Mouse (Mus musculus): Measurements from ENCODE around the gene Gm49337. TPM values are rescaled to one million over a fixed set of nuclear protein-coding genes. Genes with fewer than 3 reads are reported as not detected.

The Gm49337 gene
- polyA plus RNA-seq, 1 experiment from 2014 or later: not detected

GRCm38 (mm10) chr4:116291561-116291960, 118.4 kb downstream of the Gm49337 start:
- H3K36me3 ChIP-seq: no peaks in the 10 kb centered on the region
- no peaks in the 10 kb centered on the region for H3K4me1 ChIP-seq
- H3K27ac ChIP-seq: no peak overlapping the region
- no peak overlapping the region for H3K9ac ChIP-seq
- no peaks in the 10 kb centered on the region for H3K27me3 ChIP-seq (replicated peaks)
- H3K9me3 ChIP-seq (replicated peaks): no peaks in the 10 kb centered on the region
- no peak for ATAC-seq
- H3K4me3 ChIP-seq: no peak overlapping the region
- no peak overlapping the region for H3K4me2 ChIP-seq
- WGBS (ENCODE audit: insufficient replicate concordance): 77% methylated on average over 6 of the region's 6 CpGs

GRCm38 (mm10) chr4:116293296-116293695, 120.1 kb downstream of the Gm49337 start:
- WGBS (ENCODE audit: insufficient replicate concordance): 67% methylated on average over 12 of the region's 12 CpGs
- Histone ChIP-seq H3K27ac (no peak overlapping the region), H3K4me2 (no peak overlapping the region), H3K9me3 (replicated peaks) (no peaks in the 10 kb centered on the region), H3K9ac (no peak overlapping the region), H3K27me3 (replicated peaks) (no peaks in the 10 kb centered on the region), H3K4me3 (no peak overlapping the region), H3K36me3 (no peaks in the 10 kb centered on the region), H3K4me1 (no peaks in the 10 kb centered on the region)
- peak; percentile 68 for ATAC-seq

GRCm38 (mm10) chr4:116300878-116301355, 127.7 kb downstream of the Gm49337 start:
- H3K36me3 ChIP-seq: no peaks in the 10 kb centered on the region
- no peak overlapping the region for H3K4me2 ChIP-seq
- WGBS (ENCODE audit: insufficient replicate concordance): 28% methylated on average over 4 of the region's 4 CpGs
- H3K4me1 ChIP-seq: no peaks in the 10 kb centered on the region
- no peak overlapping the region for H3K4me3 ChIP-seq
- peak; percentile 55; the same call in 1 of the 2 replicates for ATAC-seq
- no peaks in the 10 kb centered on the region for H3K9me3 ChIP-seq (replicated peaks)
- H3K27ac ChIP-seq: no peak overlapping the region
- H3K27me3 ChIP-seq (replicated peaks): no peaks in the 10 kb centered on the region
- H3K9ac ChIP-seq: no peak overlapping the region

GRCm38 (mm10) chr4:116304551-116304950, 131.4 kb downstream of the Gm49337 start:
- H3K4me3 ChIP-seq: no peak overlapping the region
- no peak for ATAC-seq
- H3K36me3 ChIP-seq: peaks cover 30% of the 10 kb centered on the region
- H3K4me1 ChIP-seq: no peaks in the 10 kb centered on the region
- no peaks in the 10 kb centered on the region for H3K9me3 ChIP-seq (replicated peaks)
- 20% methylated on average over 1 of the region's 1 CpGs for WGBS (ENCODE audit: insufficient replicate concordance)
- no peak overlapping the region for H3K27ac ChIP-seq
- H3K27me3 ChIP-seq (replicated peaks): no peaks in the 10 kb centered on the region
- no peak overlapping the region for H3K4me2 ChIP-seq
- no peak overlapping the region for H3K9ac ChIP-seq

- ATAC-seq: no peak
- Histone ChIP-seq H3K4me1 (no peaks in the 10 kb centered on the region), H3K27me3 (replicated peaks) (no peaks in the 10 kb centered on the region), H3K36me3 (peaks cover 81% of the 10 kb centered on the region), H3K4me3 (no peak overlapping the region), H3K9ac (no peak overlapping the region), H3K9me3 (replicated peaks) (no peaks in the 10 kb centered on the region), H3K27ac (no peak overlapping the region), H3K4me2 (no peak overlapping the region)
- 88% methylated on average over 4 of the region's 4 CpGs for WGBS (ENCODE audit: insufficient replicate concordance)
These were observed 144.4 kb downstream of the Gm49337 start for GRCm38 (mm10) chr4:116317575-116317974.

GRCm38 (mm10) chr4:116322127-116322526, 148.9 kb downstream of the Gm49337 start:
- Histone ChIP-seq H3K4me3 (no peak overlapping the region), H3K9ac (no peak overlapping the region), H3K36me3 (peaks cover 46% of the 10 kb centered on the region), H3K9me3 (replicated peaks) (no peaks in the 10 kb centered on the region), H3K4me1 (no peaks in the 10 kb centered on the region), H3K4me2 (no peak overlapping the region), H3K27ac (no peak overlapping the region), H3K27me3 (replicated peaks) (no peaks in the 10 kb centered on the region)
- ATAC-seq: no peak
- WGBS (ENCODE audit: insufficient replicate concordance): 82% methylated on average over 6 of the region's 6 CpGs

- H3K27ac ChIP-seq: no peak overlapping the region
- no peak overlapping the region for H3K9ac ChIP-seq
- H3K4me3 ChIP-seq: no peak overlapping the region
- no peak for ATAC-seq
- no peak overlapping the region for H3K4me2 ChIP-seq
- H3K4me1 ChIP-seq: no peaks in the 10 kb centered on the region
- WGBS (ENCODE audit: insufficient replicate concordance): 92% methylated on average over 3 of the region's 3 CpGs
- H3K27me3 ChIP-seq (replicated peaks): no peaks in the 10 kb centered on the region
- H3K36me3 ChIP-seq: peaks cover 38% of the 10 kb centered on the region
- no peaks in the 10 kb centered on the region for H3K9me3 ChIP-seq (replicated peaks)
These were observed 156.1 kb downstream of the Gm49337 start for GRCm38 (mm10) chr4:116329256-116329655.

GRCm38 (mm10) chr4:116336294-116336693, 163.1 kb downstream of the Gm49337 start:
- H3K27me3 ChIP-seq (replicated peaks): no peaks in the 10 kb centered on the region
- H3K36me3 ChIP-seq: 0 out of 2 replicates have a peak, but pooled peaks cover 4% of the 10 kb centered on the region
- ATAC-seq: no peak
- no peaks in the 10 kb centered on the region for H3K9me3 ChIP-seq (replicated peaks)
- no peak overlapping the region for H3K27ac ChIP-seq
- no peaks in the 10 kb centered on the region for H3K4me1 ChIP-seq
- H3K4me3 ChIP-seq: no peak overlapping the region
- WGBS (ENCODE audit: insufficient replicate concordance): 71% methylated on average over 1 of the region's 1 CpGs
- H3K9ac ChIP-seq: no peak overlapping the region
- no peak overlapping the region for H3K4me2 ChIP-seq

- H3K36me3 ChIP-seq: no peaks in the 10 kb centered on the region
- H3K27ac ChIP-seq: no peak overlapping the region
- H3K27me3 ChIP-seq (replicated peaks): no peaks in the 10 kb centered on the region
- no peak overlapping the region for H3K4me3 ChIP-seq
- no peak for ATAC-seq
- H3K4me2 ChIP-seq: no peak overlapping the region
- no peak overlapping the region for H3K9ac ChIP-seq
- H3K4me1 ChIP-seq: no peaks in the 10 kb centered on the region
- no peaks in the 10 kb centered on the region for H3K9me3 ChIP-seq (replicated peaks)
These were observed 168.9 kb downstream of the Gm49337 start for GRCm38 (mm10) chr4:116342119-116342518.

Other genes starting within 250 kb of the Gm49337 start
- not detected in 2 replicates for gene Dmbx1, start 233.5 kb upstream of the Gm49337 start, polyA plus RNA-seq (2016; fragmentation: Nextera tagmentation; extraction: Ambion mirVana)
- 3.9 and 4.2 TPM in 2 replicates for gene Faah, start 155.5 kb upstream of the Gm49337 start, polyA plus RNA-seq (2016; fragmentation: Nextera tagmentation; extraction: Ambion mirVana)
- 10.7 and 11.4 TPM in 2 replicates for gene Nsun4, start 119.5 kb upstream of the Gm49337 start, polyA plus RNA-seq (2016; fragmentation: Nextera tagmentation; extraction: Ambion mirVana)
- 326 and 344 TPM in 2 replicates for gene Uqcrh, start 98.3 kb upstream of the Gm49337 start, polyA plus RNA-seq (2016; fragmentation: Nextera tagmentation; extraction: Ambion mirVana)
- 42.2 and 43.7 TPM in 2 replicates for gene Lrrc41, start 98.1 kb upstream of the Gm49337 start, polyA plus RNA-seq (2016; fragmentation: Nextera tagmentation; extraction: Ambion mirVana)
- gene Rad54l, start 49.7 kb upstream of the Gm49337 start, polyA plus RNA-seq (2016; fragmentation: Nextera tagmentation; extraction: Ambion mirVana): 45.0 and 45.4 TPM in 2 replicates
- gene Pomgnt1, start 49.5 kb upstream of the Gm49337 start, polyA plus RNA-seq (2016; fragmentation: Nextera tagmentation; extraction: Ambion mirVana): 23.8 and 24.2 TPM in 2 replicates
- gene Lurap1, start 22.0 kb upstream of the Gm49337 start, polyA plus RNA-seq (2016; fragmentation: Nextera tagmentation; extraction: Ambion mirVana): 0.44 and 0.53 TPM in 2 replicates
- gene Tspan1, start 5.8 kb upstream of the Gm49337 start, polyA plus RNA-seq (2016; fragmentation: Nextera tagmentation; extraction: Ambion mirVana): not detected in 2 replicates
- gene 1700042G07Rik, start within 50 bp of the Gm49337 start, polyA plus RNA-seq (2016; fragmentation: Nextera tagmentation; extraction: Ambion mirVana): not detected in 2 replicates
- 2.2 and 2.7 TPM in 2 replicates for gene Pik3r3, start 48.2 kb downstream of the Gm49337 start, polyA plus RNA-seq (2016; fragmentation: Nextera tagmentation; extraction: Ambion mirVana)

All from liver, embryonic 12.5 days (tissue).